Mouse (Mus musculus) heart, adult 11 months (tissue): ENCODE results near the gene D830030K20Rik.
"Not testable (repeated sequence)": the region's sequence is repeated elsewhere in the genome, so short reads cannot be mapped to it uniquely, and the experiment has no call there.

Experiments
- DNase-seq: peaks from one replicate; pipeline ENCODE4 v3.0.0; 2022

The D830030K20Rik gene

DNA sequence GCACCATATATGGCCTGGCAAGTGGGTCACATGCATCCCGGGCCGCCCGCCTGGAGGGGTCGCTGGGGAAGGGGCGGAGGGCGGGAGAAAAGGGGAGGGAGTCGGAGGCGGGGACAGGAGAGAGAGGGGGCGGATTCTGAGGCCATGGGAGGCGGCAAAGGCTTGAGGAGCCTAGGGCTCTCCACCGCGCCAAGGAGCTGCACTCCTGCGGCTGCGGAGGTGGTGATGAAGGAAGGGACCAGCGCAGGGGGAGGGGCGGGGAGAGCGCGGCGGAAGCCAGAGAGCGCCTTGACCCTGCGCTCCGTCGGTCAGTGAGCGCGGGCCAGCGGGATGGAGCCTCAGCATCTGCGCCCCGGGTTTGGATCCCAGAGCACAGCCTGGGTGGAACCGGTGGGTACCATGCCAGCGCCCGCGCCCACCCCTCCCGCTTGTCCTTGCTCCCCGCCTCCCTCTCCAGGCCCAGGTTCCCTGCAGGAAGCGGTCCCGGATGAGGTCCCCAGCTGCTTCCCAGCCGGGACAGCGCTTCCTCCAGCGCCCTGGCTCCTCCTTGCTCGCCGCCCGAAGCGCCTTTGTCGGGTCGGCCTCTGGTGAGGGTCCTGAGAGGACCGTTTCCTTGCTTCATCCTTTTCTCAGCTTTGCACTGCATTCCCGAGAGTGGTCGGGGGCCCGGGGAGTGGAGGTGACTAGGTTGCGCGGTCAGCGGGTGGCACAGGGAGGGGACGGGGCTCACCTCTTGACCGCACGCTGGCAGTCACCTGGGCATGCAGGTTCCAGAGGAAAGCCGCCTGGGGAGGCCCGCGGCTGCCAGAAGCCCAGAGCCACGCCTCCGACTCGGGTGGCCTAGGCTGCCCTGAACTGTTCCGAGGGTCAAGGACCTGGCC lies at the start of gene D830030K20Rik:
TSS of gene D830030K20Rik (plus strand) at position 217 of the 881 bp plus-strand sequence.
- DNase-seq, result peak; percentile 82

- DNase-seq, result not testable (repeated sequence)
Observed at GRCm38 (mm10) chr14:3187955-3188354, 20.3 kb upstream of the D830030K20Rik start, which contains the start of gene Gm5795. Gm5795 (plus strand) TSS chr14:3188255.

DNA sequence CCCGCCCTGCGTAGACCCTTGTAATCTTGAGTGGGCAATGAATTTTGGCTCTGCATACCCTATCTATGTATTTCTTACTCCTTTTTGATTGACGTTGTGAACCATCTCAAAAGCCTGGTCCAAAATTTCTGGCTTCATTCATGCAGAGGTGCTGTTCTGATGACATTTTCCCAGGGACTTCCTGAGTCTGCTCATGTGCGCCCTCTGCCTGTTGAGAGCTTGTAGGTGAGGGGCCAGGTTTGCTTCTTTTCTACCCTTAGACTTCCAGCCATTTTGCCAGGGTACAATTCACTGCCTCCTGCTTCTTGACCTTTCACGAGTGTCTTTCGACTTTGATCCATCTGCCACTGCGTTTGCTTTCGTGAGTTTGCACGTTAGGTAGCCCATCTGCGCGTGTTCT lies 1.1 kb downstream of the D830030K20Rik start:
- DNase-seq, result not testable (repeated sequence)

GRCm38 (mm10) chr14:3262531-3262930 lies 54.2 kb downstream of the D830030K20Rik start:
- DNase-seq, result peak; percentile 91
